Mouse (Mus musculus) CH12.LX (cell line): ENCODE results near the gene Rps27a. TPM values are rescaled to one million over a fixed set of nuclear protein-coding genes. Genes with fewer than 3 reads are reported as not detected.

Experiments
- DNase-seq: peaks from one replicate; pipeline ENCODE4 v3.0.0-alpha.2; 2013; ENCODE audit errors: extremely low read depth
- H3K27ac ChIP-seq: 2 replicates; pipeline ENCODE4 v1.5.1; 2012; ENCODE audit warnings: low read depth, mild to moderate bottlenecking, control low read depth, moderate library complexity; ENCODE audit not compliant: insufficient read depth
- H3K27me3 ChIP-seq: replicated peaks from 2 replicates; pipeline ENCODE3; 2012; ENCODE audit warnings: inconsistent platforms
- H3K36me3 ChIP-seq, 2 experiments: replicated peaks in 1 of 2; 2 replicates each; pipeline versions ENCODE3 to v1.6.1; 2012; ENCODE audit warnings: inconsistent platforms in 1 of 2, low read length in 1 of 2, mild to moderate bottlenecking in 1 of 2, mixed read lengths in 1 of 2, moderate library complexity in 1 of 2; ENCODE audit not compliant: control insufficient read depth in 1 of 2, insufficient read depth in 1 of 2
- H3K4me1 ChIP-seq, 2 experiments: 2 replicates each; pipeline ENCODE4 v1.6.1; 2012; ENCODE audit warnings: inconsistent platforms in 1 of 2, moderate library complexity in 1 of 2; ENCODE audit not compliant: insufficient read depth in 2 of 2, control insufficient read depth in 1 of 2
- H3K4me2 ChIP-seq: 2 replicates; pipeline ENCODE4 v1.6.1; 2012; ENCODE audit warnings: low read depth, mild to moderate bottlenecking, control low read depth; ENCODE audit not compliant: poor library complexity, insufficient read depth, severe bottlenecking
- H3K4me3 ChIP-seq, 3 experiments: fragments of 150-350 bp in 1 of 3; sonication (generic) in 1 of 3; replicated peaks in 1 of 3; 2 replicates each; pipeline versions ENCODE3 to v1.5.1; 2011 to 2012; ENCODE audit warnings: low read depth in 2 of 3, low read length in 2 of 3, mild to moderate bottlenecking in 2 of 3, moderate library complexity in 2 of 3, control low read depth in 1 of 3, improper control_type of control experiment in 1 of 3, inconsistent platforms in 1 of 3, mixed read lengths in 1 of 3; ENCODE audit not compliant: poor library complexity in 1 of 3
- H3K79me2 ChIP-seq: replicated peaks from 2 replicates; pipeline ENCODE4 v1.6.1; 2012; ENCODE audit warnings: mild to moderate bottlenecking, moderate library complexity; ENCODE audit not compliant: control insufficient read depth, poor library complexity, insufficient read depth, severe bottlenecking; ENCODE audit errors: extremely low read depth
- H3K9ac ChIP-seq: 2 replicates; pipeline ENCODE4 v1.6.1; 2012; ENCODE audit warnings: low read depth, mild to moderate bottlenecking, control low read depth, moderate library complexity; ENCODE audit not compliant: insufficient read depth
- H3K9me3 ChIP-seq: replicated peaks from 2 replicates; pipeline ENCODE3; 2012; ENCODE audit warnings: low read length, inconsistent platforms, mixed read lengths
- BHLHE40 ChIP-seq: IDR thresholded peaks from 2 replicates; pipeline ENCODE4 v1.6.1; 2011; ENCODE audit warnings: mild to moderate bottlenecking, low read depth, low read length, improper control_type of control experiment
- CHD2 ChIP-seq: IDR thresholded peaks from 2 replicates; pipeline ENCODE4 v1.6.1; 2011; ENCODE audit warnings: low read length, improper control_type of control experiment
- CTCF ChIP-seq, 2 experiments: IDR thresholded peaks in 1 of 2; conservative IDR thresholded peaks in 1 of 2; 2 replicates each; pipeline ENCODE4 v1.5.1; 2011 to 2012; ENCODE audit warnings: low read depth in 2 of 2, low read length in 2 of 2, improper control_type of control experiment in 1 of 2, inconsistent platforms in 1 of 2, mild to moderate bottlenecking in 1 of 2, moderate library complexity in 1 of 2
- E2F4 ChIP-seq: IDR thresholded peaks from 2 replicates; pipeline ENCODE4 v1.6.1; 2011; ENCODE audit warnings: low read depth, low read length, improper control_type of control experiment; ENCODE audit not compliant: insufficient replicate concordance
- ELF1 ChIP-seq: IDR thresholded peaks from 2 replicates; pipeline ENCODE4 v1.6.1; 2014; ENCODE audit warnings: low read depth, mild to moderate bottlenecking, inconsistent platforms, low read length, improper control_type of control experiment
- ETS1 ChIP-seq: conservative IDR thresholded peaks from 2 replicates; pipeline ENCODE4 v1.6.1; 2012; ENCODE audit warnings: low read depth, mild to moderate bottlenecking, inconsistent platforms, low read length, improper control_type of control experiment, moderate library complexity
- GABPA ChIP-seq: IDR thresholded peaks from 2 replicates; pipeline ENCODE4 v1.6.1; 2012; ENCODE audit warnings: low read depth, low read length, improper control_type of control experiment, inconsistent platforms; ENCODE audit not compliant: insufficient replicate concordance
- HCFC1 ChIP-seq: IDR thresholded peaks from 2 replicates; pipeline ENCODE4 v1.6.1; 2012; ENCODE audit warnings: low read depth, mild to moderate bottlenecking, inconsistent platforms, low read length, improper control_type of control experiment
- IRF4 ChIP-seq: IDR thresholded peaks from 2 replicates; pipeline ENCODE4 v1.6.1; 2014; ENCODE audit warnings: low read depth, mild to moderate bottlenecking, inconsistent platforms, low read length, improper control_type of control experiment
- MAZ ChIP-seq: IDR thresholded peaks from 2 replicates; pipeline ENCODE4 v1.6.1; 2012; ENCODE audit warnings: low read depth, mild to moderate bottlenecking, inconsistent platforms, low read length, improper control_type of control experiment, moderate library complexity
- NELFE ChIP-seq: IDR thresholded peaks from 2 replicates; pipeline ENCODE4 v1.6.1; 2011; ENCODE audit warnings: low read depth, low read length, improper control_type of control experiment
- NRF1 ChIP-seq: IDR thresholded peaks from 2 replicates; pipeline ENCODE4 v1.6.1; 2014; ENCODE audit warnings: low read depth, mild to moderate bottlenecking, inconsistent platforms, low read length, improper control_type of control experiment, moderate library complexity
- PAX5 ChIP-seq: IDR thresholded peaks from 2 replicates; pipeline ENCODE4 v1.6.1; 2012; ENCODE audit warnings: low read length, inconsistent platforms, mixed read lengths
- RAD21 ChIP-seq: IDR thresholded peaks from 2 replicates; pipeline ENCODE4 v1.6.1; 2011; ENCODE audit warnings: low read depth, mild to moderate bottlenecking, low read length, improper control_type of control experiment, moderate library complexity
- RCOR1 ChIP-seq: conservative IDR thresholded peaks from 2 replicates; pipeline ENCODE4 v1.6.1; 2012; ENCODE audit warnings: low read depth, mild to moderate bottlenecking, inconsistent platforms, low read length, improper control_type of control experiment
- TCF12 ChIP-seq: IDR thresholded peaks from 2 replicates; pipeline ENCODE4 v1.6.1; 2014; ENCODE audit warnings: low read depth, mild to moderate bottlenecking, inconsistent platforms, low read length, improper control_type of control experiment
- ZC3H11A ChIP-seq: IDR thresholded peaks from 2 replicates; pipeline ENCODE4 v1.6.1; 2012; ENCODE audit warnings: low read depth, mild to moderate bottlenecking, inconsistent platforms, low read length, improper control_type of control experiment
- ZMIZ1 ChIP-seq: IDR thresholded peaks from 2 replicates; pipeline ENCODE4 v1.6.1; 2012; ENCODE audit warnings: low read depth, mild to moderate bottlenecking, inconsistent platforms, low read length, improper control_type of control experiment
- ZNF384 ChIP-seq: IDR thresholded peaks from 2 replicates; pipeline ENCODE4 v1.6.1; 2012; ENCODE audit warnings: low read depth, low read length, improper control_type of control experiment, inconsistent platforms
- dilution Hi-C: fragments of 300-500 bp; cut with MboI; formaldehyde crosslinking; loops from 2 replicates; pipeline ENCODE4 v1.14.3; 2020; ENCODE audit warnings: low sequenced_read_pairs; ENCODE audit not compliant: extremely low pct_unique_long_range_greater_than_20kb, extremely low pct_ligation_motif_present
- in situ Hi-C: fragments of 300-500 bp; cut with MboI; formaldehyde crosslinking; loops from 3 replicates; pipeline ENCODE4 v1.14.3; 2019; ENCODE audit warnings: low sequenced_read_pairs, low pct_ligation_motif_present, low pct_unique_long_range_greater_than_20kb, mixed read lengths
- polyA plus RNA-seq: library from polyadenylated mRNA; unstranded; fragments of >175 nt; gene quantifications from 2 replicates; pipeline ENCODE4 v1.2.1, GENCODE M21; 2012; ENCODE audit warnings: low read depth; ENCODE audit not compliant: insufficient read length
- total RNA-seq, 2 experiments: library from RNA; depleted of rRNA; stranded (reverse); fragments of 300-350 nt in 1 of 2; fragments of >200 nt in 1 of 2; gene quantifications; 2 replicates each; pipeline ENCODE4 v1.2.3; 2012 to 2014

The Rps27a gene
- total and polyA plus RNA-seq, 3 experiments: 2,619 to 3,767 (median 2,733) TPM

DNA sequence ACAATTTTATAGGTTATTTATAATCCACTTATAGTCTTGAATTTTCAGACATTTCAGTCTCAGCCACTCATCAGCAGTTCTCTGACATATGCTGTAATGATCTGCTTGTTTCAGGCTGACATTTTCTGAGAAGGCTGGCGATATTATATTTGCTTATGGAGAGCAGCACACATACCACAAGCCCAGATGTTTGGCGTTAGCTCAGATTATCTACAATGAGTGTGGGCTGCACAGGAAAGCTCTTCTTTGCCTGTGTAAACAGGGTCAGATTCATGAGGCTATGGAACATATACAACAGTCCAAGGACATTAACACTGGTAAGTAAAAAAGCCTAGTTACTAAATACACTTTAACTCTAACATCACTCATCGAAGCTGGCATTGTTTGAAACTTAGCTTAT, 23.6 kb upstream of the Rps27a start:
- dilution Hi-C loops (no loop called here), in situ Hi-C loops (loop anchor here (10.0 kb wide), 1 partner anchor 53 kb away; no protein-coding TSS in a partner anchor)
- TF ChIP-seq NRF1 (no peak), CTCF (conservative IDR thresholded peaks at IDR 0.05 in 1 of 2, IDR thresholded peaks at IDR 0.05 in 1 of 2; ENCODE audit: low read depth in 2 of 2, low read length in 2 of 2) (no peak), HCFC1 (no peak), ZNF384 (no peak)
- Histone ChIP-seq H3K9me3 (no peaks in the 10 kb centered on the region), H3K9ac (no peak overlapping the region), H3K27ac (no peak overlapping the region), H3K79me2 (no peaks in the 10 kb centered on the region; the same call in 1 of the 2 replicates), H3K4me2 (no peak overlapping the region), H3K4me3 (no peak overlapping the region), H3K4me1 (peaks cover 0 to 4% of the 10 kb centered on the region in 2 experiments; a peak in 1 of 4 replicates), H3K36me3 (peaks cover 0 to 33% of the 10 kb centered on the region in 2 experiments), H3K27me3 (no peaks in the 10 kb centered on the region)
- no peak for DNase-seq

GRCm38 (mm10) chr11:29563406-29563805, 15.5 kb upstream of the Rps27a start:
- H3K79me2 ChIP-seq: no peaks in the 10 kb centered on the region; the same call in 1 of the 2 replicates
- no peaks in the 10 kb centered on the region for H3K27me3 ChIP-seq
- H3K4me1 ChIP-seq: peaks cover 8 to 32% of the 10 kb centered on the region in 2 experiments
- in situ Hi-C loops: no loop called here
- H3K9ac ChIP-seq: no peak overlapping the region
- no peaks in the 10 kb centered on the region for H3K9me3 ChIP-seq
- TF ChIP-seq ZC3H11A (no peak), TCF12 (no peak), CTCF (conservative IDR thresholded peaks at IDR 0.05 in 1 of 2, IDR thresholded peaks at IDR 0.05 in 1 of 2; ENCODE audit: low read depth in 2 of 2, low read length in 2 of 2) (no peak), ETS1 (no peak), IRF4 (no peak), ELF1 (no peak), CHD2 (no peak), RAD21 (no peak), RCOR1 (no peak), ZMIZ1 (no peak), E2F4 (no peak), NRF1 (no peak), NELFE (no peak), GABPA (no peak), MAZ (no peak), PAX5 (no peak), BHLHE40 (no peak)
- TF ChIP-seq, all 38 proteins: peak for 0
- Histone ChIP-seq H3K36me3 (peaks cover 0 to 13% of the 10 kb centered on the region in 2 experiments), H3K4me3 (no peak overlapping the region), H3K27ac (no peak overlapping the region), H3K4me2 (no peak overlapping the region)
- dilution Hi-C loops: no loop called here
- DNase-seq: no peak
